Mouse (Mus musculus) thymus, adult 2 months (tissue): ENCODE measurements around the gene Lyrm4. TPM values are rescaled to one million over a fixed set of nuclear protein-coding genes. Genes with fewer than 3 reads are reported as not detected.

Source experiments
- DNase-seq: peaks from one replicate; pipeline ENCODE4 v3.0.0; 2021
- H3K27ac ChIP-seq: fragments of 200-500 bp; 2 replicates; pipeline ENCODE4 v1.5.1; 2012; ENCODE audit warnings: low read length, control low read depth; ENCODE audit not compliant: control insufficient read depth, insufficient read depth
- H3K27me3 ChIP-seq: fragments of 200-500 bp; 2 replicates; pipeline ENCODE4 v1.6.1; 2012; ENCODE audit warnings: mild to moderate bottlenecking, low read length, moderate library complexity, mixed read lengths; ENCODE audit not compliant: control insufficient read depth, insufficient read depth
- H3K36me3 ChIP-seq: fragments of 200-500 bp; 2 replicates; pipeline ENCODE4 v1.6.1; 2012; ENCODE audit warnings: mild to moderate bottlenecking, low read length, moderate library complexity; ENCODE audit not compliant: control insufficient read depth, insufficient read depth
- H3K4me1 ChIP-seq: fragments of 200-500 bp; replicated peaks from 2 replicates; pipeline ENCODE4 v1.6.1; 2012; ENCODE audit warnings: low read length; ENCODE audit not compliant: control insufficient read depth, insufficient read depth
- H3K4me3 ChIP-seq: fragments of 200-500 bp; 2 replicates; pipeline ENCODE4 v1.5.1; 2012; ENCODE audit warnings: mild to moderate bottlenecking, low read length, control low read depth, moderate library complexity; ENCODE audit not compliant: control insufficient read depth, insufficient read depth
- CTCF ChIP-seq: fragments of 200-500 bp; IDR thresholded peaks from 2 replicates; pipeline ENCODE4 v1.5.1; 2012; ENCODE audit warnings: mild to moderate bottlenecking, control low read depth, low read length, moderate library complexity, borderline replicate concordance; ENCODE audit not compliant: control insufficient read depth, poor library complexity, insufficient read depth; ENCODE audit errors: extremely low read depth
- POLR2A ChIP-seq: fragments of 200-500 bp; IDR thresholded peaks from 2 replicates; pipeline ENCODE4 v1.6.1; 2012; ENCODE audit warnings: mild to moderate bottlenecking, low read length, control low read depth, moderate library complexity; ENCODE audit not compliant: control insufficient read depth, poor library complexity, insufficient read depth; ENCODE audit errors: extremely low read depth
- whole genome bisulfite sequencing: fragments of 180-500 bp; shearing (Covaris S2); methylation state at CpG from one replicate; pipeline ENCODE4 v1.1.7; 2018; 5-methylcytosine and 5-hydroxymethylcytosine counted together
- polyA plus RNA-seq: library from polyadenylated mRNA; depleted of rRNA; stranded (reverse); fragments of >200 nt; gene quantifications from 2 replicates; pipeline ENCODE4 v1.2.3, GENCODE M21; 2012

Lyrm4 gene
- polyA plus RNA-seq, 1 experiment, result 4.3 TPM

DNA sequence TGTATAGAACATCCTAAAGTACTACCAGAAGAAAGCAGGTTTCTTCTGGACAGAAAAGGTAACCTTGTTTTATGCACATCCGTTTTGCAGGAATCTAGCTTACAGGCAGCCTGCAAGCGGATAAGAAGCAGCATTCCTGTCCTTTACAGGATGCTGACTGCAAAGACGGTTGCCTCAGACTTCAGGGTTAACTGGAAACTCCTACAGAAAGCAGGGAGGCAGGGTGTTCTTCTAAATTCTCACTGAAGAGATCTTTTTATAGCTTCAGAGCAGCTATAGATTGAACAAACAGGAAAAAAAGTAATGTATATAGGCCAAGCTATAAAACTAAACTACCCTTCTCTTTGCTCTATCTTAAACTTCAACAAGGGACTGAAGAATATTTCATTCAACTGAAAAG, 32.6 kb downstream of the Lyrm4 start:
- H3K36me3 ChIP-seq, result no peaks in the 10 kb centered on the region
- H3K27ac ChIP-seq, result no peak overlapping the region
- TF ChIP-seq CTCF (no peak), POLR2A (no peak)
- WGBS, result over 99% methylated on average over 3 of the region's 3 CpGs
- H3K4me3 ChIP-seq, result no peak overlapping the region
- no peaks in the 10 kb centered on the region for H3K4me1 ChIP-seq
- H3K27me3 ChIP-seq, result no peaks in the 10 kb centered on the region
- no peak for DNase-seq

DNA sequence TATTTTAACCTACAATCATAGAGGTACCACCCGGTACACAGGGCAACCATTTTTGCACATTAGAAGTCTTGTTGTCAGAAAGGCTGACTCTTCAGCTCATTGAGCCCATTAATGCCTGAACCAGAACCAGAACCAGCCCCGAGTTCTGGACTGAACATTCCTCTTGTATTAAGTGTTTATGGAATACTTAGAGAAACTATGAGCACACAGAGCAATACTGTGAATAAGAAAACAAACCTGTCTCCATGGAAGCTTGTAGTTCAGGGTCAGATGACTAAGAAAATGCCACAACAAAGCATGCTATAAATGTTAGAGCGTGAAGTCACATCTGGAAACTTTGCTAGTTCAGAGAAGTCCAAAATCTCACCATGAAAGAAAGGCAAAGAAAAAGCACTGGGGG, 35.7 kb downstream of the Lyrm4 start:
- Histone ChIP-seq H3K36me3 (no peaks in the 10 kb centered on the region), H3K27me3 (no peaks in the 10 kb centered on the region), H3K4me1 (no peaks in the 10 kb centered on the region), H3K4me3 (no peak overlapping the region), H3K27ac (no peak overlapping the region)
- TF ChIP-seq POLR2A (no peak), CTCF (no peak)
- WGBS, result 77% methylated on average over 3 of the region's 3 CpGs
- no peak for DNase-seq

DNA sequence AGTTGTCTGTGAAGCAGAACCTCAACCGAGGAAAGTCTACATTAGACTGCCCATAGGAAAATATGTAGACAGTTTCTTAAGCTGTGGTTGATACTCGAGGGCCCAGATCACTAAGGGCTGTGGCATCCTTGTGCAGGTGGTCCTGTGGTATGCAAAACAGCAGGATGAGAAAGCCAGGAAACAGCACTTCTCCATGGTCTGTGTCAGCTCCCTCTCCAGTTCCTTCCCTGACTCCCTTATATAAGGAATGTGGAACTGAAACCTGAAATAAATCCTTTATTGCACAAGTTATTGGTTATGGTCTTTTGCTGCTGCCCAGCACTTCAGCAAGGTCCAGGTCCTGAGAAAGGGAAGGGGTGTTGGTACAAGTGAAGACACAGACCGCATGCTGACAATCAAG, 42.8 kb downstream of the Lyrm4 start:
- Histone ChIP-seq H3K27ac (no peak overlapping the region), H3K27me3 (no peaks in the 10 kb centered on the region), H3K36me3 (no peaks in the 10 kb centered on the region), H3K4me3 (no peak overlapping the region), H3K4me1 (no peaks in the 10 kb centered on the region)
- no peak for TF ChIP-seq POLR2A
- no peak for TF ChIP-seq CTCF
- 37% methylated on average over 3 of the region's 3 CpGs for WGBS
- DNase-seq, result no peak

DNA sequence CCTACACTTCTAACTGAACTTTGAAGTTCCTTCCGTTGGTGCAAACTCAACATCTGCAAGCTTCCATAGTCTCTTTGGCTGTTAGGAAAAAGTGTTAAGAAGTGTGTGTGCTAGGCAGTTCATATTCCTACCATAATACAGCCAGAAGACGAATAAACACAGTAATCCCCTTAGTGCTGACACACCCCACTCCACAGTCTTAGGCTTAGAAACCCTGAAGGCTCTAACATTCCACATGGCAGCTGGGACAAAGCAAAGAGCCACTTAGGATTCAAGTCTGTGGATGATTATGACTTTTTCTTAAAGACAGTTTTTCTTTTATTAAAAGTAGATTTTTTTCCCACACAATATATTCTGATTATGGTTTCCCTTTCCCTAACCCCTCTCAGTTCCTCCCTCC, 50.6 kb downstream of the Lyrm4 start:
- Histone ChIP-seq H3K36me3 (no peaks in the 10 kb centered on the region), H3K27ac (no peak overlapping the region), H3K27me3 (no peaks in the 10 kb centered on the region), H3K4me1 (no peaks in the 10 kb centered on the region), H3K4me3 (no peak overlapping the region)
- DNase-seq, result no peak
- WGBS, result 97% methylated on average over 2 of the region's 2 CpGs
- TF ChIP-seq CTCF (no peak), POLR2A (no peak)

DNA sequence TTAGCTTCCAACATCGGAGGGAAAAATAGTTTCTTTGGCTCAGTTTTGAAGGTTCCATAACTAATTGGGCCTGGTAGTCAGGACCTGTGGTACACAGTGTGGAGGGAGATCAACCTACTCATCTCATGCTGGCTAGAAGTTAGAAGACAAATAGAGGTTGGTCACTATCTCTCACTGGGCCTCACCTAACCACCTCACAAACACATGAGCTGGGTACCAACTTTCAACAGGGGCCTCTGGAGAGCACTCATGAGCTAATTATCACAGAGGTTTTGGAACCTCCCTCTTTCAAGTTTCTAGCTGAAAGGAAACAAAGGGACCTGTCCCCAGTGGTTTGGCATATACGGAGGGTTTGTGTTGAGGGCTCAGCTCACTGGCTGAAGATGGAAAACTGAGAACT, 59.8 kb downstream of the Lyrm4 start:
- no peak for TF ChIP-seq CTCF
- TF ChIP-seq POLR2A, result no peak
- H3K4me1 ChIP-seq, result no peaks in the 10 kb centered on the region
- no peak overlapping the region for H3K4me3 ChIP-seq
- 97% methylated on average over 2 of the region's 2 CpGs for WGBS
- H3K36me3 ChIP-seq, result no peaks in the 10 kb centered on the region
- no peak overlapping the region for H3K27ac ChIP-seq
- no peaks in the 10 kb centered on the region for H3K27me3 ChIP-seq
- no peak for DNase-seq

DNA sequence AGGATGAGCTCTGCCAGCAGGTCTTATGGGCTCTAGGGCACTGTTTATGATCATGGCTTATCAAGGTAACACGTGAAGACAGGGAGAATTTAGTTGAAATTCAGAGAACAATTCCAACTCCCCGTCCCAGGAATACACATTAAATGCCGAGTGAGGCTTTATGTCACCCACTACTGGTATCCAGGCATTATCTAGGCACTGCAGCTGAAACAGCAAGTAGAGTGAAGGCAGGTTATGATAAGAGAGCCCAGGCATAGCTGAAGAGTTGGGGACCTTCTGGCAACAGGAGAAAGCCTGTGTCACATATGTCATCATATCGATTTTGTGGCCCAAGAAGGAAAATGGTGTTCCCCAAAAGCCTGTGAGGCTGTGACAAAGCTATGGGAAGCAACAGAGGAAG, 60.4 kb downstream of the Lyrm4 start:
- Histone ChIP-seq H3K36me3 (no peaks in the 10 kb centered on the region), H3K27ac (no peak overlapping the region), H3K4me3 (no peak overlapping the region), H3K27me3 (no peaks in the 10 kb centered on the region), H3K4me1 (no peaks in the 10 kb centered on the region)
- no peak for TF ChIP-seq POLR2A
- TF ChIP-seq CTCF, result no peak
- 95% methylated on average over 4 of the region's 4 CpGs for WGBS
- no peak for DNase-seq

DNA sequence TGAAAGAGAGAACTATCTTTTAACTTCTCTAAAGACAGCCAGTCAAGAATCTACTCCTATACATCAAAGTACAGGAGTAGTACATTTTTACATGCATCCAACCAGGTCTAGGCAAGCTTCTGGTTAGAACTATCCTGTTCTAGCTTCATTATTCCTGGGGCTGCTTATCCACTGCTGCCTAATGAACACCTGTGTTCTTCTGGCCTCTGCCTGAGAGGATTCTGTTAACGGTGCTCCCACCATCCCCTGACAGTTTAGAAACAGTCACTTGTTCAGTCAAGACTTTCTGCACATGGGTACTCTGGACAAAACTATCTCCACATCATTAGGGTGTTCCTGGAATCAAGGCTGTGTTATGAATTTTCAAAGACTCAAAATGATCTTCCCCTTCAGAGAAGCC, 60.8 kb downstream of the Lyrm4 start:
- no peaks in the 10 kb centered on the region for H3K27me3 ChIP-seq
- no peak for DNase-seq
- no peak for TF ChIP-seq CTCF
- no peak for TF ChIP-seq POLR2A
- WGBS, result 94% methylated on average over 1 of the region's 1 CpGs
- no peak overlapping the region for H3K27ac ChIP-seq
- H3K4me1 ChIP-seq, result no peaks in the 10 kb centered on the region
- H3K4me3 ChIP-seq, result no peak overlapping the region
- H3K36me3 ChIP-seq, result no peaks in the 10 kb centered on the region

DNA sequence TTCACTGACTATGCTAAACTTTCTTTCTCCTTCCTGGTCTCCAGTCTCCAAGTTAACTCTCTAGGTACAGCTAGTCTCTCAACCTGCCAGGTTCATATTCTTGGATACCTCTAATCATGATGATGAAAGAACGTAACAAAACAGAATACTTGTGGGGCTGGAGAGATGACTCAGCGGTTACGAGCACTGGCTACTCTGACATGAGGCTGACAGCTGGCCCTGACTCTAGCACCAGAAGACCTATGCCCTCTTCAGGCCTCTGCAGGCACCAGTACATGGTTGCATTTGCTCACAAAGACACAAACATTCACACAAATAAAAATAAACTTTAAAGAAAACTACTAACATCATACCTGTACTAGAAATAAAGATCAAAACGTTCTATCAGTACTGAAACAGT, 81.8 kb downstream of the Lyrm4 start:
- 97% methylated on average over 4 of the region's 4 CpGs for WGBS
- no peak for DNase-seq
- H3K4me3 ChIP-seq, result no peak overlapping the region
- no peaks in the 10 kb centered on the region for H3K4me1 ChIP-seq
- TF ChIP-seq POLR2A, result no peak
- no peaks in the 10 kb centered on the region for H3K27me3 ChIP-seq
- no peaks in the 10 kb centered on the region for H3K36me3 ChIP-seq
- H3K27ac ChIP-seq, result no peak overlapping the region
